Mouse (Mus musculus): ENCODE measurements around the gene Suclg1. TPM values are rescaled to one million over a fixed set of nuclear protein-coding genes. Genes with fewer than 3 reads are reported as not detected.

Gene Suclg1
- total RNA-seq, 1 experiment from 2014 or later = 295 TPM

Other genes with a start within 250 kb of the Suclg1 start
- 0.03 TPM in 1 of 2 replicates, not detected in the other for gene Dnah6, start 26.7 kb upstream of the Suclg1 start, total RNA-seq (2021)
- gene 4931417E11Rik, start 221.3 kb downstream of the Suclg1 start, total RNA-seq (2021) = not detected in 2 replicates